Mouse (Mus musculus) midbrain, embryonic 16.5 days (tissue): ENCODE data around the gene Emc8. TPM values are rescaled to one million over a fixed set of nuclear protein-coding genes. Genes with fewer than 3 reads are reported as not detected.
A peak's percentile ranks its signal among the peaks of the same experiment; 100 is the strongest.

Source experiments
- ATAC-seq: fragments of 200-750 bp; cut with Nextera tagmentation; 2 replicates; pipeline ENCODE4 v1.8.0; 2017; ENCODE audit warnings: moderate TSS enrichment
- H3K27ac ChIP-seq: fragments of 300-500 bp; sonication (generic); 2 replicates; pipeline ENCODE4 v1.5.1; 2014; ENCODE audit warnings: mild to moderate bottlenecking, low read length, mixed read lengths
- H3K27me3 ChIP-seq: fragments of 300-500 bp; sonication (generic); 2 replicates; pipeline ENCODE4 v1.6.1; 2014; ENCODE audit warnings: low read depth, low read length, mixed read lengths; ENCODE audit not compliant: control insufficient read depth, insufficient read depth
- H3K36me3 ChIP-seq: fragments of 300-500 bp; sonication (generic); 2 replicates; pipeline ENCODE4 v1.6.1; 2014; ENCODE audit warnings: mild to moderate bottlenecking, low read length, moderate library complexity, mixed read lengths; ENCODE audit not compliant: control insufficient read depth, insufficient read depth
- H3K4me1 ChIP-seq: fragments of 300-500 bp; sonication (generic); 2 replicates; pipeline ENCODE4 v1.6.1; 2014; ENCODE audit warnings: mild to moderate bottlenecking, low read length, mixed read lengths; ENCODE audit not compliant: control insufficient read depth, insufficient read depth
- H3K4me2 ChIP-seq: fragments of 300-500 bp; sonication (generic); 2 replicates; pipeline ENCODE4 v1.6.1; 2014; ENCODE audit warnings: mild to moderate bottlenecking, low read length, mixed read lengths
- H3K4me3 ChIP-seq: fragments of 300-500 bp; sonication (generic); 2 replicates; pipeline ENCODE4 v1.5.1; 2014; ENCODE audit warnings: low read depth, mild to moderate bottlenecking, low read length, moderate library complexity, mixed read lengths
- H3K9ac ChIP-seq: fragments of 300-500 bp; sonication (generic); 2 replicates; pipeline ENCODE4 v1.6.1; 2014; ENCODE audit warnings: low read depth, low read length, mixed read lengths
- H3K9me3 ChIP-seq: fragments of 300-500 bp; sonication (generic); replicated peaks from 2 replicates; pipeline ENCODE4 v1.6.1; 2014; ENCODE audit warnings: mild to moderate bottlenecking, low read length, mixed read lengths; ENCODE audit not compliant: control insufficient read depth, poor library complexity, severe bottlenecking
- WGBS: fragments of 180-500 bp; shearing (Covaris S2); extraction: QIAGEN DNeasy Blood & Tissue Kit; methylation state at CpG from one replicate; pipeline ENCODE4 v1.1.7; 2014; 5-methylcytosine and 5-hydroxymethylcytosine counted together
- polyA plus RNA-seq: library from polyadenylated mRNA; unstranded; fragments of >200 nt; fragmentation: Nextera tagmentation; extraction: Ambion mirVana; gene quantifications from 2 replicates; pipeline ENCODE4 v1.2.1, GENCODE M21; 2015

The Emc8 gene
- polyA plus RNA-seq: 99.5 and 105 TPM in 2 replicates

GRCm38 (mm10) chr8:120668374-120668905 is at the start of gene Emc8:
Gene Emc8 (minus strand): TSS chr8:120668573.
- Histone ChIP-seq H3K9ac (peak within 1 kb of the TSS; percentile 94), H3K4me2 (peak within 1 kb of the TSS; percentile 92), H3K4me3 (peak within 1 kb of the TSS; percentile 75), H3K9me3 (no peaks in the 10 kb centered on the region), H3K27me3 (no peaks in the 10 kb centered on the region), H3K4me1 (peaks cover 39% of the 10 kb centered on the region), H3K36me3 (peaks cover 21% of the 10 kb centered on the region), H3K27ac (peak within 1 kb of the TSS; percentile 91)
- WGBS: under 1% methylated on average over 51 of the region's 51 CpGs
- ATAC-seq: no peak

DNA sequence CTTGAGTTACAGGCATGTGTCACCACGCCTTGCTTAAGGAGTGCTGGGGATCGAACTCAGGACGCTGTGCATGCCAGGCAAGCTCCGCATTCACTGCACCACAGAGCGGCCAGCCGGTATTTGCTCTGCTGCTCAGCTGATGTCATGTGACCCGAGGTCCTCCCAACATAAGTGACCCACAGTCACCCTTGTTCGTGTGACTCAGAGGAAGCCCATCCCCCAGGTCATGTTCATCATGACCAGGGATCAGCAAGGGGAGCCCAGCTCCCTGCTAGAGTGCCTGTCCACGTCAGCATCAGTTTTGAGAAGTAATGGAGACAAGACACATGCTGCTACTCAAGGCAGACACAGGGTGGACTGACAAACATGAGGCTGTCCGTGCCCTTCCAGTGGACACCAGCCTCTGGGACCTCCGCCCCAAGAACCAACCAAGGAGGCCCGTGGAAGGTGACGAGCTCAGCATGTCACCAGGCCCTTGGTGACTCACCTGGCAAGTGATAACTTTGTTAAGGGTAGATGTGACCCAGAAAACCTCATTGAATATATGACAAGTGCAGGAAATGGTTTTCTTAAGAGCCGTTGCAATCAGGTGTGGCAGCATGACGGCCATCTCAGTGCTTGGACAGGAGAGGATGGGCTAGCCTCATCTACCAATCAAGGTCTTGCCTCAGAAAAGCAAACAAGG is 47.8 kb upstream of the Emc8 start:
- no peak for ATAC-seq
- no peak overlapping the region for H3K4me2 ChIP-seq
- no peak overlapping the region for H3K27ac ChIP-seq
- WGBS: 81% methylated on average over 15 of the region's 15 CpGs
- no peaks in the 10 kb centered on the region for H3K27me3 ChIP-seq
- no peaks in the 10 kb centered on the region for H3K9me3 ChIP-seq
- H3K9ac ChIP-seq: no peak overlapping the region
- H3K4me1 ChIP-seq: no peaks in the 10 kb centered on the region
- H3K4me3 ChIP-seq: no peak overlapping the region
- no peaks in the 10 kb centered on the region for H3K36me3 ChIP-seq

GRCm38 (mm10) chr8:120715200-120715599 is 46.8 kb upstream of the Emc8 start:
- Histone ChIP-seq H3K27ac (no peak overlapping the region), H3K27me3 (no peaks in the 10 kb centered on the region), H3K4me3 (no peak overlapping the region), H3K9me3 (no peaks in the 10 kb centered on the region), H3K4me1 (no peaks in the 10 kb centered on the region), H3K9ac (no peak overlapping the region), H3K36me3 (no peaks in the 10 kb centered on the region), H3K4me2 (no peak overlapping the region)
- 82% methylated on average over 6 of the region's 6 CpGs for WGBS
- ATAC-seq: no peak

DNA sequence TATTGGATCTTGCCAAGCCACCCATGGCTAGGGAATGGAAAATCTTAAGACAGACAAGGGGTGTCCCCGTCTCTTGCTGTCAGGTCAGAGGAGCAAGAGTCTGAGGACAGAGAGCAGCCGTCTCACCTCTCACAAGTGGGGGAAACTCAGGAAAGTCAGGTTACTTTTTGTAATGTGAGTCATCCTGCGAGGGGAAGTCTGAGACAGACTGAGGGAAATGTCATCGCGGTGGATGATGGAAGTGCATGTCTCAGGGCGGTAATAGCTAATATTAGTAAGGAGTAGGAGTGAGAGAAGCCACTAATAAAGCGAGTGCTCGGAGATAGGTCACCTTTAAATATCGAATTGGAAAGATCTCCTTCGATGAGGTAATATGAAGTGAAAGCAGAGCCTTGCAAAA is 40.8 kb upstream of the Emc8 start:
- Histone ChIP-seq H3K9me3 (no peaks in the 10 kb centered on the region), H3K4me3 (no peak overlapping the region), H3K9ac (no peak overlapping the region), H3K4me1 (no peaks in the 10 kb centered on the region), H3K4me2 (no peak overlapping the region), H3K36me3 (no peaks in the 10 kb centered on the region), H3K27ac (no peak overlapping the region), H3K27me3 (no peaks in the 10 kb centered on the region)
- WGBS: 88% methylated on average over 10 of the region's 10 CpGs
- no peak for ATAC-seq

GRCm38 (mm10) chr8:120706193-120706592 is 37.8 kb upstream of the Emc8 start:
- no peaks in the 10 kb centered on the region for H3K4me1 ChIP-seq
- 76% methylated on average over 3 of the region's 3 CpGs for WGBS
- H3K27me3 ChIP-seq: no peaks in the 10 kb centered on the region
- H3K9me3 ChIP-seq: no peaks in the 10 kb centered on the region
- no peak overlapping the region for H3K4me3 ChIP-seq
- no peak overlapping the region for H3K27ac ChIP-seq
- H3K9ac ChIP-seq: no peak overlapping the region
- ATAC-seq: no peak
- no peak overlapping the region for H3K4me2 ChIP-seq
- H3K36me3 ChIP-seq: no peaks in the 10 kb centered on the region

- no peaks in the 10 kb centered on the region for H3K4me1 ChIP-seq
- H3K27me3 ChIP-seq: no peaks in the 10 kb centered on the region
- H3K4me2 ChIP-seq: no peak overlapping the region
- no peaks in the 10 kb centered on the region for H3K36me3 ChIP-seq
- WGBS: 82% methylated on average over 15 of the region's 15 CpGs
- H3K4me3 ChIP-seq: no peak overlapping the region
- H3K9ac ChIP-seq: no peak overlapping the region
- no peaks in the 10 kb centered on the region for H3K9me3 ChIP-seq
- no peak for ATAC-seq
- no peak overlapping the region for H3K27ac ChIP-seq
Measured at GRCm38 (mm10) chr8:120705163-120705562, 36.8 kb upstream of the Emc8 start.

GRCm38 (mm10) chr8:120704203-120704602 is 35.8 kb upstream of the Emc8 start:
- Histone ChIP-seq H3K9me3 (no peaks in the 10 kb centered on the region), H3K4me3 (no peak overlapping the region), H3K36me3 (no peaks in the 10 kb centered on the region), H3K4me2 (no peak overlapping the region), H3K9ac (no peak overlapping the region), H3K27ac (no peak overlapping the region), H3K4me1 (no peaks in the 10 kb centered on the region), H3K27me3 (no peaks in the 10 kb centered on the region; the same call in 1 of the 2 replicates)
- 80% methylated on average over 9 of the region's 9 CpGs for WGBS
- no peak for ATAC-seq

- Histone ChIP-seq H3K27ac (no peak overlapping the region), H3K9ac (no peak overlapping the region), H3K9me3 (no peaks in the 10 kb centered on the region), H3K4me3 (no peak overlapping the region), H3K36me3 (no peaks in the 10 kb centered on the region), H3K27me3 (no peaks in the 10 kb centered on the region; the same call in 1 of the 2 replicates), H3K4me2 (no peak overlapping the region), H3K4me1 (no peaks in the 10 kb centered on the region)
- ATAC-seq: no peak
- WGBS: 74% methylated on average over 19 of the region's 19 CpGs
Measured at GRCm38 (mm10) chr8:120701758-120702465, 33.5 kb upstream of the Emc8 start.

DNA sequence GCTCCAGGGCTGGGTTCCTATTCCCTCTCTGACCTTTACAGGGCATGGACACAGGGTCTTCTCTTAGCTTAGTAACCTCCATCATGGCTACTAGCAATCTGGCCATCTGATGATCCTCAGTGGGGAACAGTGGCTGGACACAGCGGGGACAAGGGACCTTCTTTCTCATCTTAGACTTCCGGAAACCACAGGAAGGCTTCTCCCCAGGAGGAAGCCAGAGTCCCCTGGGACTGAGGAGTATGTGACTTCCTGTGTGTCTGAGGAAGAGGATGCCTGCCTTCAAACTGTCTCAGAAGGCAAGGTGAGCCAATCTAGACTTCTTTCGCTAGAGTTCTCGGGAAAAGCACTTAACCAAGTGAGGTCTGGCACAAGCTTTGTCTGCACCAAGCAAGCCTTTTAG is 31.7 kb upstream of the Emc8 start:
- no peaks in the 10 kb centered on the region for H3K4me1 ChIP-seq
- 91% methylated on average over 4 of the region's 4 CpGs for WGBS

More for the DNA sequence above, 31.7 kb upstream of the Emc8 start:
- Histone ChIP-seq H3K27ac (no peak overlapping the region), H3K9me3 (no peaks in the 10 kb centered on the region), H3K27me3 (no peaks in the 10 kb centered on the region; the same call in 1 of the 2 replicates), H3K4me2 (no peak overlapping the region), H3K36me3 (no peaks in the 10 kb centered on the region), H3K4me3 (no peak overlapping the region), H3K9ac (no peak overlapping the region)
- ATAC-seq: no peak
